Mouse (Mus musculus) A20 (cell line): ENCODE measurements around the gene Ube2h.

Experiments used
- DNase-seq: peaks from one replicate; pipeline ENCODE4 v3.0.0-alpha.2; 2011; ENCODE audit warnings: low read depth, low spot score

Gene Ube2h

GRCm38 (mm10) chr6:30167192-30167591, 137.1 kb downstream of the Ube2h start:
- DNase-seq, result no peak

DNA sequence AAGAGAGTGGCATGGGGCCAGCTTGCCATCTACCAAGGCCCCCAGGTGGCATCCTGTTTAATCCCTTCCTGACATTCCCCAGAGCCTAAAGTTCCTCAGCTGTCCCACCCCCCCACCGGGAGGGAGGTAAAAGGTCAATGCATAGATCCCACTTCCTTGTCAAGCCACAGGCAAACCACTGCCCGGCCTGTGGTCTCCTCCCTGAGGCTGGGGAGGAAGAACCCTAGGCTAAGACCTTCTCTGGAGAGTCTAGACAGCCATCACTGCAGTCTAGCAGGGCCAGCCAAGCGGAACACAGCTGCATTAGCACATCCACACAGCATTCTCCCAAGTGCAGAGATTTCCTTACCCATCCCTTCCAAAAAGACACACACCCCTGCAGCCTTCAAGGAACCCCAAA, 138.0 kb downstream of the Ube2h start:
- peak; percentile 19 for DNase-seq

GRCm38 (mm10) chr6:30162091-30162490, 142.2 kb downstream of the Ube2h start:
- no peak for DNase-seq

- DNase-seq, result no peak
Observed at GRCm38 (mm10) chr6:30161618-30162017, 142.7 kb downstream of the Ube2h start.
